Mouse (Mus musculus) left cerebral cortex, postnatal 36 days (tissue): Measurements from ENCODE around the gene Tmem259. TPM values are rescaled to one million over a fixed set of nuclear protein-coding genes. Genes with fewer than 3 reads are reported as not detected.

Source experiments
- DNase-seq, 2 experiments: peaks; one replicate each; pipeline ENCODE4 v3.0.0; 2021 to 2022; ENCODE audit warnings: low spot score in 2 of 2, mixed read lengths in 1 of 2
- intact Hi-C: fragments of 180-260 bp; cut with DNase I; formaldehyde crosslinking; loops from one replicate; pipeline ENCODE4 v1.15.1; 2025
- total RNA-seq, 2 experiments: library from RNA; stranded (reverse); gene quantifications; 2 replicates each; pipeline ENCODE4 v1.2.3; 2021

Gene Tmem259
- total RNA-seq, 2 experiments from 2014 or later = 122 TPM

DNA sequence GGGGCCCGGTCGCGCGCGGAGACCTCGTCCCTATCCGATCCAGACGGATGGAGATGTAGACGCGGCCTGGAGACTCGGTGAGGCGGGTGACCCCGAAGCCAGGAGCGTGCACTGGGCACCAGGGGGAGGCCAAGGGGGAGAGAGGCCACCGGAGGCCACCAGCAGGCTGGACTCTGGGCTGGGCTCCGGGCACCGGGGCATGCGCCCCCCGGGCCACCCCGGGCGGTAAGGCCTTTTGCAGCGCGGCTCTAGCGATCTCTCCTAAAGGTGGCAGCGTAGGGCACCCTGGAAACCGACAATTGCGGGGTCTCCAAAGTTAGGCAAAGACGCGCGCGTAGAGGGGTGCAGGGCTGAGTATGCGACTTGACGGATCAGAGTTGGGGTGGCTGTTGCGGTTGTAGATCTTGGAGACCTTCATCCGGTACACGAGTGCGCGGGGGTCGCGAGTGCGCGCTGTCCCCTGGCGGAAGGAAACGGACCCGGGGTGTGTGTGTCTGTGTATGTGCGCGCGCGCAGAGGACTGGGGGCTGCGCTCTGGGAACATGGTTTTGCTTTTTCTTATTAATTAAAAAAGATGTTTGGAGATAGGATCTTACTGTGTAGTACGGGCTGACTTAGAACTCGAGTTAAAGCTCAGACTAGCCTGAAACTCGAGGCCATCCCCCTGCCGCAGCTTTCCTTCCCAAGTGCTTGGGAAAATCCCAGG lies 56.7 kb downstream of the Tmem259 start:
- intact Hi-C loops = no loop called here
- peak; percentile 55 to 68 for DNase-seq

DNA sequence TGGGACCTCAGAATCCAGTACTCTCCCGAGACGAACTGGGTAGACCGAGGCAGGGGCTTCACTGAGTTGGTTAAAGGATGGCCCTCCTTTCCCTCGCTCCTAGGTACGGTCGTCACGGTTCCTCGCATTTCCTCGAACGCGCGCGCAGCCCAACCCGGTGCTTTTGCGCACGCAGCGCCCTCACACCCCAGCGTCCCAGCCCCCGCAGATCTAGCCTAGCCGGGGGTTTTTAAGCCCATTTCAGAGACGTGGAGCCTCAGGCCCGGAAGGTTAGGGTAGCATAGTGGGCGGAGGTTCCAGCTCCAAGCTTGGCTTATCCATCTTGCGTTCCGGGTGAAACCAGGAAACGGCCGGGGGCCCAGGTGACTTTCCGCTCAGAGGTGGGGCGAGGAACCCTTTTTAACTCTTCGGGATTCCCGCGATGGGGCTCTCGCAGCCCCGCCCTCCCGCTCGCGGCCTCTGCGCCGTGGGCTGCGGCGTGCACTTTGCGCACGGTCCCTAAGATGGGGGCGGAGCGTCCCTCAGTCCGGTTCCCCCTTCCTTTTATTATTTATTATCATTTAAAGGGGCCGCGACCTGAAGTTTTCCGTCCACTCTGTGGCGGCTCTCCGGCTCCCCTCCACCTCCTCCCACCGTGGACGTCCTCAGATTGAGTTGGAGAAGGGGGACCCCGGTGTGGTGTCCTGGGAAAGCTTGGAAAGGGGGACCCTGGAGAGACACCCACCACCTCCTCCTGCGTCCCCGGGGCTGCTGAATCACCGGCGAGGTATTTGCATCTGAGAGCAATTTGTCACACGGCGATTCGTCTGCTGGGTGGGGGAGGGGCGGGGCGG lies 57.4 kb downstream of the Tmem259 start, which contains the start of gene Arid3a:
Arid3a (plus strand) TSS at position 553 of the 833 bp plus-strand sequence.
- DNase-seq = peak; percentile 87 to 90
- intact Hi-C loops = no loop called here

DNA sequence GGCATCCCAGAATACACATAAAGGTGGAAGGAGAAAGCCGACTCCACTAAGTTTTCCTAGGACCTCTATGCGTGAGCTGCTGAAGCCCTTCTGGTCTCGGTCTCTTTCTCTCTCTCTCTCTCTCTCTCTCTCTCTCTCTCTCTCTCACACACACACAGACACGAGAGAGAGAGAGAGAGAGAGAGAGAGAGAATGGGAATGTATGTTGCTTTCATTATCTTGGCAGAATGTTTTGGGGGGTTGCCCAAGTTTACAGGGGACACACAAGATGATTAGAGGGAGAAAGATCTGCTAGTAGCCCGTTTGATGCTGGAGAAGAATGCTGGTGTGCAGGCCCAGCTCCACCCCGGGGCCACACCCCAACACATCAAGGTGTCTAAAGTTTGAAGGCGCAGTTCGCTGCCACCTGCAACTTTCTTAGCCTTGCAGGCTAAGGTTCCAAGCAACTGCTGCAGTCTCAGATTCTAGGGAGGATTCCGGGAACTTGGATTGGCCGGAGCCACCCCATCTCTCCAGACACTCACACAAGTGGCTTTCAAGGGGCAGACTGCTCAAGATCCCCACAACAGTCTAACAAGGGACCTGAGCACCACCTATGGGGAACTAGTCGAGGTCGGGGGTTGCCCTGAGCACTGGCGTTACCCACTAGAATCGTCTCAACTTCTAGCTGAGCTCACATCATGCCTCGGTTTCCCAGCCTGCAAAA lies 58.2 kb downstream of the Tmem259 start:
- DNase-seq = no peak

DNA sequence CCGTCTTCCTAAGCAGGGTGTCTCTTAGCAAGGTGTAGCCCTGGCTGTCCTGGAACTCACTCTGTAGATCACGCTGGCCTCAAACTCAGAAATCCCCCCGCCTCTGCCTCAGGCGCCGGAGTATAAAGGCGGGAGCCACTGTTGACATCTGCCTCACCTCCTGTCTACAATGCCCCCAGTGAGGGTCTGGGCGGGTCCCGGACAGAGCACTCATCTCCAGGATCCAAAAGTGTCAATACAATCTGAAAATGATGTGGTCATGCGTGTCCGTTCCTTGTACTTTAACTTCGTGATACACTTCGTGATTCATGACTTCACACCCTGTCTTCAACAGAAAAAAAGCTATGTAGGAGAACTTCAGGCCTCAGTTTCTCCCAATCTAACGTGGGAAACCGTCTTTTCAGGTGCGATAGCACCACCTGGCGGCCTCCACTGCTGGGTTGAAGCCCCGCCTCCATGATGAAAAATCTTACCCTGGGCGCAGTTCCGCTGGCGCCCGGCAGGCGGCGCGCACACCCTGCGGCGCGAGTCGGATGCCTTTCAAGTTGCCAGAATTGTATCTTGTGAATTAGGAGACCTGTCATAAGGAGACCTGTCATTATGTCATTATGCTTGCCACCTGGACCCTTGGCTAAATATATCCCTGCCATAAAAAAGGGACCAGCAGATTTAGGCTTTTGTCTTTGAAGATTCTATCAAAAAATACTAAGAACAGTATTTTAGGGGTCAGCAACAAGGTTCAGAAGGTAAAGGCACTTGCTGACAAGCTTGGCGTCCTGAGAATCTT lies 58.9 kb downstream of the Tmem259 start:
- intact Hi-C loops = loop anchor here (1.0 to 5.0 kb wide), 5 partner anchors 29 to 90 kb away; no protein-coding TSS in a partner anchor

More for the DNA sequence above, 58.2 kb downstream of the Tmem259 start:
- intact Hi-C loops = loop anchor here (1.0 to 2.0 kb wide), 4 partner anchors 28 to 91 kb away; no protein-coding TSS in a partner anchor

More for the DNA sequence above, 58.9 kb downstream of the Tmem259 start:
- DNase-seq = peak; percentile 91 to 95

Other genes with a start within 250 kb of the Tmem259 start
- gene Polrmt, start 237.7 kb downstream of the Tmem259 start, total RNA-seq = 10 to 100 TPM; 44.9 to 49.7 TPM
- gene Fgf22, start 229.3 kb downstream of the Tmem259 start, total RNA-seq = 1 to 10 TPM; 4.0 to 4.7 TPM
- gene Rnf126, start 217.4 kb downstream of the Tmem259 start, total RNA-seq = 100 to 1,000 TPM in 1 of 2 experiments, 10 to 100 TPM in 1; 92.7 to 104 TPM
- gene Fstl3, start 207.1 kb downstream of the Tmem259 start, total RNA-seq = 1 to 10 TPM; 2.8 to 3.6 TPM
- under 1 TPM; 0.74 to 0.79 TPM for gene Prss57, start 193.4 kb downstream of the Tmem259 start, total RNA-seq
- gene Palm, start 190.8 kb downstream of the Tmem259 start, total RNA-seq = 100 to 1,000 TPM; 321 to 357 TPM
- 1 to 10 TPM in 1 of 2 experiments, not detected in 1; 1.7 TPM for gene Misp, start 163.3 kb downstream of the Tmem259 start, total RNA-seq
- gene Ptbp1, start 129.9 kb downstream of the Tmem259 start, total RNA-seq = 10 to 100 TPM; 40.2 to 51.9 TPM
- gene Prtn3, start 109.9 kb downstream of the Tmem259 start, total RNA-seq = 1 to 10 TPM; 2.2 to 2.4 TPM
- 10 to 100 TPM; 50.4 to 57.1 TPM for gene Plppr3, start 109.7 kb downstream of the Tmem259 start, total RNA-seq
- gene Elane, start 98.1 kb downstream of the Tmem259 start, total RNA-seq = not detected
- gene Cfd, start 93.5 kb downstream of the Tmem259 start, total RNA-seq = not detected
- gene Med16, start 75.4 kb downstream of the Tmem259 start, total RNA-seq = 10 to 100 TPM; 53.2 to 60.6 TPM
- gene Gm26602, start 73.5 kb downstream of the Tmem259 start, total RNA-seq = not detected
- gene Kiss1r, start 67.4 kb downstream of the Tmem259 start, total RNA-seq = 1 to 10 TPM; 6.7 to 8.2 TPM
- gene R3hdm4, start 63.1 kb downstream of the Tmem259 start, total RNA-seq = 100 to 1,000 TPM; 349 to 368 TPM
- gene Arid3a, start 57.3 kb downstream of the Tmem259 start, total RNA-seq = 1 to 10 TPM; 6.3 to 6.5 TPM
- gene Wdr18, start 24.2 kb downstream of the Tmem259 start, total RNA-seq = 10 to 100 TPM; 44.2 to 46.3 TPM
- under 1 TPM in 1 of 2 experiments, not detected in 1; 0.10 TPM for gene Grin3b, start 13.6 kb downstream of the Tmem259 start, total RNA-seq
- gene Cnn2, start 4.3 kb upstream of the Tmem259 start, total RNA-seq = 1 to 10 TPM; 4.7 to 7.6 TPM
- gene Abca7, start 12.2 kb upstream of the Tmem259 start, total RNA-seq = 10 to 100 TPM; 10.3 to 13.0 TPM
- gene Arhgap45, start 32.3 kb upstream of the Tmem259 start, total RNA-seq = 1 to 10 TPM; 3.3 to 5.3 TPM
- gene Polr2e, start 55.5 kb upstream of the Tmem259 start, total RNA-seq = 10 to 100 TPM; 69.2 to 83.6 TPM
- gene Gpx4, start 62.8 kb upstream of the Tmem259 start, total RNA-seq = 100 to 1,000 TPM; 468 to 559 TPM
- gene Sbno2, start 121.2 kb upstream of the Tmem259 start, total RNA-seq = 10 to 100 TPM; 14.5 to 25.5 TPM
- gene Stk11, start 131.5 kb upstream of the Tmem259 start, total RNA-seq = 100 to 1,000 TPM in 1 of 2 experiments, 10 to 100 TPM in 1; 94.4 to 100 TPM
- 100 to 1,000 TPM; 334 to 384 TPM for gene Atp5d, start 154.3 kb upstream of the Tmem259 start, total RNA-seq
- 100 to 1,000 TPM; 431 to 463 TPM for gene Cbarp, start 156.5 kb upstream of the Tmem259 start, total RNA-seq
- gene Midn, start 163.9 kb upstream of the Tmem259 start, total RNA-seq = 10 to 100 TPM; 76.2 to 78.8 TPM
- gene Cirbp, start 181.7 kb upstream of the Tmem259 start, total RNA-seq = 10 to 100 TPM; 94.7 to 96.7 TPM
- gene 1600002K03Rik, start 188.6 kb upstream of the Tmem259 start, total RNA-seq = 1 to 10 TPM; 7.5 to 7.6 TPM
- 1 to 10 TPM; 8.9 to 9.0 TPM for gene Efna2, start 195.2 kb upstream of the Tmem259 start, total RNA-seq
- 10 to 100 TPM; 35.9 to 43.8 TPM for gene Mum1, start 242.1 kb upstream of the Tmem259 start, total RNA-seq